Mouse (Mus musculus) CD4-positive naive resting alpha-beta T cell, adult 57 days (primary cell): ENCODE results near the gene 4930519G04Rik. TPM values are rescaled to one million over a fixed set of nuclear protein-coding genes. Genes with fewer than 3 reads are reported as not detected.

Experiments used
- total RNA-seq: library from RNA; stranded (reverse); gene quantifications from one replicate; pipeline ENCODE4 v1.2.4, GENCODE M21; 2023

4930519G04Rik gene
- total RNA-seq = not detected

DNA sequence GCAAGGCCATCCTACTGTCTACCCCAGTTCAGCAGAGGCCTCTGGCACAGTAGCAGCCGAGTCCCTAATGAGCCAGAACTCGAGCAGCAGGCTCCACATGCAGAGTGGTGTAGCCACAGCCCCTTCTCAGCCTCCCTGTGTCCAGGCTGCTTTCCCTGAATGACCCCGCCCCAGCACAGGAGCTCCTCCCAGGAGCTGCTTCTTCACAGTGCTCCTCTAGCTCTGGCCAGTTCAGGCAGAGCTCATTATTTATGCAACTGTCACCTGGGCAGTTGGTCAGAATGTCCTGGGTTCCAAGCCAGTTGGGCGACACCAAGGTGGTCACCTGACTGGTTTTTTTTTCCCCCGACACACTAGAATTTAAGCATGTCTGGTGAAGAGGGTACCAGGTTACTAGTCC, at the start of gene 4930519G04Rik:
Gene 4930519G04Rik, plus strand, starts transcription at position 301 of the 400 bp plus-strand sequence.

DNA sequence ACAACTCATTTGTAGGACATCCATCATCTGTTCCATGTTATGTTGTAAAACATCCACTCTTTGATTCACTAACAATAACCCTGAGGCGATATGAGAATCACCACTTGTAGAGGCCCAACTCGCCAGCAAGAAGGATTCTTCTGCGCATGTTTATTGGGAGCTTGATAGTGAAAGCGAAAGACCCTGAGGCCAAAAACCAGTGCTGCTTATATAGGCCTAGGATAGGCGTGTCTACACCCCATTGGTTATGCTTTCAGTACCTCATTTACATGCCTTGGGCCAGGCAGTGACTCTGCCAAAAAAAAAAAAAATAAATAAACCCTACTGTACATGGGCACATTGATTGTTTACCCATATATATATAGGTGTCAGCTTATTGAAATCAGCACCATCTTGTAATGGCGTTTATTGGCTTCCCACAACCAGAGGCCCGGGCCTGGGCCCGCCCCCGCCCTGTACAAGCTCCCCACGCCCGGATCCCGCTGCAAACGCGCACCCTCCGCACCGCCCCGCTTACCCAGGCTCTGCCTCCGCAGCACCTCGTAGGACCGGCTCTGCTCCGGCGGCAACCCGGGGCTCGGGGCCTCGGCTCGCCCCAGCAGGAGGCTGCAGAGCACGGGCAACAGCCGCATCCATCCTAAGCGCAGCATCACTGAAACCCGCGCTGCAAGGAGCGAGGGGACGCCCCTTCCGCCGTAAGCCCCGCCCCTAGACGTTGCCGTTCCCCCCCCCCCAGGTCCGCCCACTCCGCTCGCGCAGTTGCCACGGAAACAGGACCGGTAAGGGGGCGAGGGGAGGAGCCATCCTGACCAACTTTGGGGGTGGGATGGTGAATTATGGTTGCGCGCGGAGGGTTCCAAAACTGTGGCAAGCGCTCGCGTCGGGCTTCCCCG, 30.4 kb upstream of the 4930519G04Rik start, which contains the start of gene 1500011B03Rik:
Gene 1500011B03Rik, minus strand, starts transcription at position 673 of the 893 bp plus-strand sequence.

DNA sequence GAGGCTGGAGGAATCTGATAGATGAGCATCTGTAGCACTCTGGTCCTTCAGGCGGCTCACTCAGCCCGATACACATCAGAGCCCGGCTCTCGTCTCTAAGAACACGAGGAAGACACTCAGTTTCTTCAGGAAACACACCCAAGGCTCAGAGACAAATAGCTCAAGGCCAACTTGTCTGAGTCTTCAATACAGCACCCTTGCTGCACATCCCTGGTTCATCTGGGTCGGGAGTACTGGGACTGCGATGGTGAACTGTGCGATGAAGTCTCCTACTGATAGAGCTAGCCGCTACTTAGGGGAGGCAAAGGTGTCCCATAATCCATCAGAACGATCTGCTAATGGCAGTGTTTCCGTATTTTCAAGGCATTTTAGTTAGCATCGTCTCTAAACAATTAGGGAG, 5.1 kb downstream of the 4930519G04Rik start, which contains the start of gene Gm9936:
Gene Gm9936, minus strand, starts transcription at position 101 of the 400 bp plus-strand sequence.

DNA sequence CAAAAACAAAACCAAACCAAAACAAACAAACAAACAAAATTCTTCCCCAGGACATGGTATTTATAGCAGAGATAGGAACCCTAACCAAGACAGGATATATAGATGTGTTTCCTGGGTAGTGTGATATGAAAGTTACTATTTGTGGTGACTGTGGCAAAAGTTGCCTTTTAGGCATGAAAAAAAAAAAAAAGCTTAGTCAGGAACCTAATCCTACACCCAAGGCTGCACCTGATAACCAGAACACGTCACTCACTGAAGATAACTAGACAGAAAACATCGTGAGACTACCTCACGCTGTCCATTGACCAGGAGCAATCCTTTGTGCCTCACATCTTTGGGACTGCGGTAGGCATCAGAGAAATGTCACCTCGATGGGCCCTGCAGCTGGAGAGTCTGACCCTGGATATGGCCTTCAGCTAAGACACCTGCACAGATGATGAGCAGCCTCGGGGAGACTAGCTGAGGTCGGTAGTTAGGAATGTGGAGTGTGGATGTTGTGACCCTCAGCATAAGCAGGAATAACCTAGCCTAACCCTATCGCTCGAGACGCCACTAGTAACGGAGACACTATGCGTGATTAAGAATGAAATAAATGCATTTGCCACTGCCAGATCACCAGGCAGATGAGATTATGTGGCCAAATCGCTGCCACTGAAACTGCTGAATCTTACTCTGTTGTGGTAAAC, 43.4 kb downstream of the 4930519G04Rik start, which contains the start of gene Oasl2:
Gene Oasl2, plus strand, starts transcription at position 249 of the 686 bp plus-strand sequence.

DNA sequence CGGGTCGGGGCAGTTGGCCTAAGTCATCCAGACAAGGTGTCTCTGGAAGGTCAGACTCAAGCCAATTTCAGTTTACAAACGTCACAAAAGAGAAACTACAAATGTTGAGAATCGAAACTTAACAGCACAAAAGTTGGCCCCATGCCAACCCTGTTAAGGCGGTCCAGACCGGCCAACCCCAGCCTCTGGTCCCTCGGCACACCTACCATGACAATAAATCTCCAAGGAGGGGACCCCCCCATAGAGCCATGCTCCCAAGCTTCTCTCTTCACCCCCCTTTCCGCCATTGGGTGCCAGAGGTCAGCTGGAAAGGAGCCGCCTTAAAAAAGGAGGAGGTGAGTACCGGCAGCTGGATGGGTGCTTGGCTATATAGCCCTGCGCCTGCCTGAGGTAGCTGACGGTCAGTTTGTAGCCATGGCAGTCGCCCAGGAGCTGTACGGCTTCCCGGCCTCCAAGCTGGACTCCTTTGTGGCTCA, 69.6 kb downstream of the 4930519G04Rik start, which contains the start of gene Oasl1:
Gene Oasl1, plus strand, starts transcription at position 243 of the 476 bp plus-strand sequence.

Other genes starting within 250 kb of the 4930519G04Rik start
- 1.6 TPM for gene Trpv4, start 195.2 kb upstream of the 4930519G04Rik start, total RNA-seq
- gene Gltp, start 162.7 kb upstream of the 4930519G04Rik start, total RNA-seq = 126 TPM
- gene Tchp, start 145.9 kb upstream of the 4930519G04Rik start, total RNA-seq = 21.8 TPM
- gene Ankrd13a, start 79.0 kb upstream of the 4930519G04Rik start, total RNA-seq = 161 TPM
- 175 TPM for gene Git2, start 78.1 kb upstream of the 4930519G04Rik start, total RNA-seq
- gene 1500011B03Rik, start 30.2 kb upstream of the 4930519G04Rik start, total RNA-seq = 50.6 TPM
- gene Gm9936, start 5.0 kb downstream of the 4930519G04Rik start, total RNA-seq = not detected
- 10.5 TPM for gene Oasl2, start 43.3 kb downstream of the 4930519G04Rik start, total RNA-seq
- gene Oasl1, start 69.6 kb downstream of the 4930519G04Rik start, total RNA-seq = 2.5 TPM
- 30.9 TPM for gene 2210016L21Rik, start 88.5 kb downstream of the 4930519G04Rik start, total RNA-seq
- gene Hnf1a, start 117.4 kb downstream of the 4930519G04Rik start, total RNA-seq = not detected
- gene Sppl3, start 157.5 kb downstream of the 4930519G04Rik start, total RNA-seq = 57.6 TPM
- not detected for gene Gm10401, start 244.6 kb downstream of the 4930519G04Rik start, total RNA-seq